Mouse (Mus musculus) thymus, adult 2 months (tissue): ENCODE data around the gene Tln2. TPM values are rescaled to one million over a fixed set of nuclear protein-coding genes. Genes with fewer than 3 reads are reported as not detected.

ENCODE experiments used
- DNase-seq: peaks from one replicate; pipeline ENCODE4 v3.0.0; 2021
- H3K27ac ChIP-seq: fragments of 200-500 bp; 2 replicates; pipeline ENCODE4 v1.5.1; 2012; ENCODE audit warnings: low read length, control low read depth; ENCODE audit not compliant: control insufficient read depth, insufficient read depth
- H3K27me3 ChIP-seq: fragments of 200-500 bp; 2 replicates; pipeline ENCODE4 v1.6.1; 2012; ENCODE audit warnings: mild to moderate bottlenecking, low read length, moderate library complexity, mixed read lengths; ENCODE audit not compliant: control insufficient read depth, insufficient read depth
- H3K36me3 ChIP-seq: fragments of 200-500 bp; 2 replicates; pipeline ENCODE4 v1.6.1; 2012; ENCODE audit warnings: mild to moderate bottlenecking, low read length, moderate library complexity; ENCODE audit not compliant: control insufficient read depth, insufficient read depth
- H3K4me1 ChIP-seq: fragments of 200-500 bp; replicated peaks from 2 replicates; pipeline ENCODE4 v1.6.1; 2012; ENCODE audit warnings: low read length; ENCODE audit not compliant: control insufficient read depth, insufficient read depth
- H3K4me3 ChIP-seq: fragments of 200-500 bp; 2 replicates; pipeline ENCODE4 v1.5.1; 2012; ENCODE audit warnings: mild to moderate bottlenecking, low read length, control low read depth, moderate library complexity; ENCODE audit not compliant: control insufficient read depth, insufficient read depth
- CTCF ChIP-seq: fragments of 200-500 bp; IDR thresholded peaks from 2 replicates; pipeline ENCODE4 v1.5.1; 2012; ENCODE audit warnings: mild to moderate bottlenecking, control low read depth, low read length, moderate library complexity, borderline replicate concordance; ENCODE audit not compliant: control insufficient read depth, poor library complexity, insufficient read depth; ENCODE audit errors: extremely low read depth
- POLR2A ChIP-seq: fragments of 200-500 bp; IDR thresholded peaks from 2 replicates; pipeline ENCODE4 v1.6.1; 2012; ENCODE audit warnings: mild to moderate bottlenecking, low read length, control low read depth, moderate library complexity; ENCODE audit not compliant: control insufficient read depth, poor library complexity, insufficient read depth; ENCODE audit errors: extremely low read depth
- WGBS: fragments of 180-500 bp; shearing (Covaris S2); methylation state at CpG from one replicate; pipeline ENCODE4 v1.1.7; 2018; 5-methylcytosine and 5-hydroxymethylcytosine counted together
- polyA plus RNA-seq: library from polyadenylated mRNA; depleted of rRNA; stranded (reverse); fragments of >200 nt; gene quantifications from 2 replicates; pipeline ENCODE4 v1.2.3, GENCODE M21; 2012

Tln2 gene
- polyA plus RNA-seq, 1 experiment, result 3.7 TPM

GRCm38 (mm10) chr9:67549811-67550501 lies 9.5 kb downstream of the Tln2 start:
- Histone ChIP-seq H3K4me1 (no peaks in the 10 kb centered on the region), H3K27ac (no peak overlapping the region), H3K4me3 (no peak overlapping the region), H3K27me3 (no peaks in the 10 kb centered on the region), H3K36me3 (no peaks in the 10 kb centered on the region)
- WGBS, result 15% methylated on average over 8 of the region's 8 CpGs
- TF ChIP-seq POLR2A, result no peak
- TF ChIP-seq CTCF, result no peak
- no peak for DNase-seq

- H3K4me1 ChIP-seq, result no peaks in the 10 kb centered on the region
- no peak overlapping the region for H3K27ac ChIP-seq
- H3K4me3 ChIP-seq, result no peak overlapping the region
- TF ChIP-seq CTCF (no peak), POLR2A (no peak)
- no peaks in the 10 kb centered on the region for H3K27me3 ChIP-seq
- DNase-seq, result no peak
- no peaks in the 10 kb centered on the region for H3K36me3 ChIP-seq
- WGBS, result 81% methylated on average over 4 of the region's 4 CpGs
Measured at GRCm38 (mm10) chr9:67549332-67549731, 10.2 kb downstream of the Tln2 start.

- H3K36me3 ChIP-seq, result no peaks in the 10 kb centered on the region
- H3K27me3 ChIP-seq, result no peaks in the 10 kb centered on the region
- H3K4me3 ChIP-seq, result no peak overlapping the region
- no peak for TF ChIP-seq POLR2A
- no peak for TF ChIP-seq CTCF
- WGBS, result 91% methylated on average over 5 of the region's 5 CpGs
- no peak for DNase-seq
- no peaks in the 10 kb centered on the region for H3K4me1 ChIP-seq
- H3K27ac ChIP-seq, result no peak overlapping the region
Measured at GRCm38 (mm10) chr9:67546650-67547049, 12.9 kb downstream of the Tln2 start.

GRCm38 (mm10) chr9:67545794-67546193 lies 13.7 kb downstream of the Tln2 start:
- DNase-seq, result no peak
- Histone ChIP-seq H3K4me3 (no peak overlapping the region), H3K4me1 (no peaks in the 10 kb centered on the region), H3K27me3 (no peaks in the 10 kb centered on the region), H3K36me3 (no peaks in the 10 kb centered on the region), H3K27ac (no peak overlapping the region)
- TF ChIP-seq CTCF, result no peak
- no peak for TF ChIP-seq POLR2A
- WGBS, result 90% methylated on average over 3 of the region's 3 CpGs

GRCm38 (mm10) chr9:67544783-67545182 lies 14.7 kb downstream of the Tln2 start:
- no peak for DNase-seq
- no peak overlapping the region for H3K27ac ChIP-seq
- TF ChIP-seq POLR2A (no peak), CTCF (no peak)
- H3K27me3 ChIP-seq, result no peaks in the 10 kb centered on the region
- no peaks in the 10 kb centered on the region for H3K4me1 ChIP-seq
- 82% methylated on average over 7 of the region's 7 CpGs for whole genome bisulfite sequencing
- no peaks in the 10 kb centered on the region for H3K36me3 ChIP-seq
- no peak overlapping the region for H3K4me3 ChIP-seq

GRCm38 (mm10) chr9:67541948-67542347 lies 17.6 kb downstream of the Tln2 start:
- Histone ChIP-seq H3K36me3 (no peaks in the 10 kb centered on the region), H3K27me3 (no peaks in the 10 kb centered on the region), H3K4me3 (no peak overlapping the region), H3K27ac (no peak overlapping the region), H3K4me1 (no peaks in the 10 kb centered on the region)
- TF ChIP-seq POLR2A (no peak), CTCF (no peak)
- DNase-seq, result no peak
- 91% methylated on average over 8 of the region's 8 CpGs for WGBS
